Mouse (Mus musculus) small intestine, adult 2 months (tissue): ENCODE measurements at regions not wholly inside any gene's neighbourhood (a gene's known extent, or its start where the extent isn't known, plus 50 kb on each side); places are given as distances from the start of the nearest gene placed in this dataset.

Experiments
- H3K27ac ChIP-seq: fragments of 200-500 bp; 2 replicates; pipeline ENCODE4 v1.5.1; 2012; ENCODE audit warnings: low read depth, low read length, control low read depth, inconsistent platforms; ENCODE audit not compliant: insufficient read depth
- H3K27me3 ChIP-seq: fragments of 200-500 bp; 2 replicates; pipeline ENCODE4 v1.6.1; 2012; ENCODE audit warnings: mild to moderate bottlenecking, moderate library complexity, low read length, inconsistent platforms; ENCODE audit not compliant: control insufficient read depth, insufficient read depth
- H3K36me3 ChIP-seq: fragments of 200-500 bp; 2 replicates; pipeline ENCODE4 v1.6.1; 2012; ENCODE audit warnings: mild to moderate bottlenecking, low read length, control low read depth, inconsistent platforms; ENCODE audit not compliant: control insufficient read depth, insufficient read depth
- H3K4me1 ChIP-seq: fragments of 200-500 bp; 2 replicates; pipeline ENCODE4 v1.6.1; 2012; ENCODE audit warnings: low read length, inconsistent platforms, mixed read lengths; ENCODE audit not compliant: control insufficient read depth, insufficient read depth, insufficient read length
- H3K4me3 ChIP-seq: fragments of 200-500 bp; 2 replicates; pipeline ENCODE4 v1.5.1; 2012; ENCODE audit warnings: low read depth, mild to moderate bottlenecking, control low read depth, inconsistent platforms, low read length, moderate library complexity
- CTCF ChIP-seq: fragments of 200-500 bp; IDR thresholded peaks from 2 replicates; pipeline ENCODE4 v1.5.1; 2012; ENCODE audit warnings: low read depth, mild to moderate bottlenecking, control low read depth, inconsistent platforms, low read length, moderate library complexity, mixed read lengths; ENCODE audit not compliant: insufficient replicate concordance, insufficient read length; ENCODE audit errors: extremely low read depth
- POLR2A ChIP-seq: fragments of 200-500 bp; IDR thresholded peaks from 2 replicates; pipeline ENCODE4 v1.6.1; 2012; ENCODE audit warnings: low read depth, mild to moderate bottlenecking, control low read depth, inconsistent platforms, low read length, moderate library complexity
- WGBS: fragments of 180-500 bp; shearing (Covaris S2); methylation state at CpG from one replicate; pipeline ENCODE4 v1.1.7; 2018; 5-methylcytosine and 5-hydroxymethylcytosine counted together

DNA sequence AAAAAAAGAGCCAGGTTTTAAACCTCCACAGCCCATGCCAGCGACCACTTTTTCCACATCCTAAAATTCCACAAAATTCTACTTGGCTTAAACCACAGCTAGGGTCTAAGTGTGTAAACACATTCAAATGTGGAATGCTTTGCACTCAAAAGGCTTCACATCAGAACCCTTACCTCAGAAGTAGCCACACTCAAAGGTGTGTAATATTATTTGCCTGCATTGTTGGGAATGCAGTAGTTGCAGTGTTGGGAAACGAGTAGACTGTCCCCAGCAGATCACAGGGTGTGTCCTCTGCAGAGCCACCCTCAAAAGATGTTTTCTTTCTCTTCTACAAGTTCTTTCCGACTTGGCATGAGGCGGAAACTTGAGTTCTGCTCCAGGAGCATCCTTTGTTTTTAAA is 488.2 kb downstream of the Klf12 start:
- Histone ChIP-seq H3K27me3 (no peaks in the 10 kb centered on the region), H3K36me3 (no peaks in the 10 kb centered on the region), H3K27ac (no peak overlapping the region), H3K4me3 (no peak overlapping the region), H3K4me1 (no peaks in the 10 kb centered on the region)
- no peak for TF ChIP-seq POLR2A
- WGBS = 82% methylated on average over 4 of the region's 4 CpGs

DNA sequence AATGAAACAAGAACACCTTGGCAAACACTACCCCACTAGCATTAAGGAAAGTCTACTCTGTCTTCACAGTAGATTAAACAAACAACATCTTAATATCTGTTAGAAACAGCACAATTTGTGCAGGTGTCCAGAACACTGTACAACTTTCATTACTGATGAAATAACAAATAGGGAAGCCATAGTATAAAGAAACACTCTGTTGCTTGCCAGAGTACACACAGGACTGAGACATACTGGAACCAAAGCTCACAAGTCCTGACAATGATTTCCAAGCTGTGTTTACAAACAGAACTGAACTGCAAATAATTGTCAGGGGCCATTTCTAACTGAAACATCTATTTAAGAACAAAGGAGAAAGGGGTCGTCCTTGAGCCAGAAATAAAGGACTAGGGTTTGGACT is 478.4 kb downstream of the Klf12 start:
- Histone ChIP-seq H3K4me1 (peaks cover 8% of the 10 kb centered on the region; the same call in 1 of the 2 replicates), H3K27ac (peak overlapping the region; percentile 15; the same call in 1 of the 2 replicates), H3K4me3 (no peak overlapping the region), H3K27me3 (no peaks in the 10 kb centered on the region), H3K36me3 (no peaks in the 10 kb centered on the region)
- whole genome bisulfite sequencing = 14% methylated on average over 1 of the region's 1 CpGs
- TF ChIP-seq CTCF (no peak), POLR2A (no peak)

DNA sequence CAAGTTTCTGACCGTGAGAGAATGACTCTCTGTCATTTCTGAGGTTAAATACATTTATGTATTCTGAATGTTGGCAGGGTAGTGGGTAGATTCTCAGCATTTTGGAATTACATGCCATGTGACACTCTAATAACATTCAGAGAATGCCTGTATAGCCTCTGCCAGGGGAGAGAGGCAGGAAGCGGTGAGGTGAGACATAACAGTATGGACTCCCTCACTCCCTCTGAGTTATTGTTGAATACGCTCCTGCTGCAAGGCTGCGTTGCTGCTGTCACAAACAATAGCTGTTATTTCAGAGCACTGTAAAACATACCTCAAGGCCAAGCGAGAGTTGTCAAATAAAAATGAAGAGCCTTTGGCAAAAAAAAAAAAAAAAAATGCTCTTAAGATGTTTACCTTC is 477.9 kb downstream of the Klf12 start:
- H3K4me3 ChIP-seq = no peak overlapping the region
- H3K27ac ChIP-seq = peak overlapping the region; percentile 15; the same call in 1 of the 2 replicates
- 73% methylated on average over 5 of the region's 5 CpGs for WGBS
- no peaks in the 10 kb centered on the region for H3K27me3 ChIP-seq
- TF ChIP-seq POLR2A = no peak
- TF ChIP-seq CTCF = no peak
- no peaks in the 10 kb centered on the region for H3K36me3 ChIP-seq
- peaks cover 9% of the 10 kb centered on the region; the same call in 1 of the 2 replicates for H3K4me1 ChIP-seq

DNA sequence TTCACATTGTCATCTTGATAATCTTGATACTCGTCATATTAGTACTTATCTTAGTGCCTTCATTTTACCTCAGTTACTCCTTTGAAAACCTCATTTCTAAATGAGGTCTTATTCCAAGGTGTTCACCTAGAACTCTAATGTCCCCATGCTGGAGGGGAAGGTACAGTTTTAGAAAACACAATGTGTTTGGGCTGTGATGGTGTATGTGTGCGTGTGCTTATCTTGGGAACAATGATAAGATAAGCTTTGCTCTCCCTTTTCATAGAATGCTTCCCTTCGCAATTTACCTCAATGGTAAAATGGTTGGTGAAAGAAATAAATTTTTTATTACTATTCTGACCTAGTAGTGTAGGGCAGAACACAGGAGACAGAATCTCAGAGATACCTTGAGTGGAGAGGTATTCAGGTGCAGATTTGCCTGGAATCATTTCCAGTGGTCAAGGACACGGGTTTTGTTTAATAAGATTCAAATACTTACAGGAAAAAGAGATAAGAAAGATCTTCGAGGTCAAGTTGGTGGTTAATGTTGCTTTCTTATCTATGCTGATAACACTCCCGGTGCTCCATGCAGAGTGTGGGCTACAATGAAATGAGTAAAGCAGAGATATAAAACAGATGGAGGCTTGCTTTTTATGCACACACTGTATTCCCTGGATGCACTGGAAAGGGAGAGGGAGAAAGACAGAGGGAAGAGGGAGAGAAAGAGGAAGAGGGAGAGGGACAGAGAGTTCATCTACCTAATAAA is 471.6 kb downstream of the Klf12 start:
- TF ChIP-seq CTCF = no peak
- TF ChIP-seq POLR2A = no peak
- H3K36me3 ChIP-seq = no peaks in the 10 kb centered on the region
- peaks cover 12% of the 10 kb centered on the region; the same call in 1 of the 2 replicates for H3K4me1 ChIP-seq
- H3K4me3 ChIP-seq = no peak overlapping the region
- WGBS = 22% methylated on average over 6 of the region's 6 CpGs
- H3K27me3 ChIP-seq = no peaks in the 10 kb centered on the region
- H3K27ac ChIP-seq = peak overlapping the region; percentile 74
